Mouse (Mus musculus): Measurements from ENCODE around the gene Gtf3c2.
A peak's percentile ranks its signal among the peaks of the same experiment; 100 is the strongest.

Gene Gtf3c2

GRCm38 (mm10) chr5:31198170-31198569 lies 18.2 kb upstream of the Gtf3c2 start:
- DNase-seq (ENCODE audit: low spot score in 2 of 2) = no peak

GRCm38 (mm10) chr5:31197072-31197471 lies 17.1 kb upstream of the Gtf3c2 start:
- no peak for DNase-seq (ENCODE audit: low spot score in 2 of 2)

GRCm38 (mm10) chr5:31196207-31196606 lies 16.3 kb upstream of the Gtf3c2 start:
- no peak for DNase-seq (ENCODE audit: low spot score in 2 of 2)

- no peak for DNase-seq (ENCODE audit: low spot score in 2 of 2)
These were observed 15.7 kb upstream of the Gtf3c2 start for GRCm38 (mm10) chr5:31195671-31196070.

- no peak for DNase-seq (ENCODE audit: low spot score in 2 of 2)
These were observed 14.8 kb upstream of the Gtf3c2 start for GRCm38 (mm10) chr5:31194486-31195485.

- no peak for DNase-seq (ENCODE audit: low spot score in 2 of 2)
These were observed 13.8 kb upstream of the Gtf3c2 start for GRCm38 (mm10) chr5:31193631-31194281.

GRCm38 (mm10) chr5:31192939-31193630 lies 13.1 kb upstream of the Gtf3c2 start, which contains the start of the genes Snx17 and Eif2b4:
Gene Snx17 (plus strand): TSS chr5:31193227.
Gene Eif2b4 (minus strand): TSS chr5:31193430.
- DNase-seq (ENCODE audit: low spot score in 2 of 2) = peak; percentile 98 to 99

GRCm38 (mm10) chr5:31192045-31192938 lies 12.3 kb upstream of the Gtf3c2 start:
- no peak for DNase-seq (ENCODE audit: low spot score in 2 of 2)

GRCm38 (mm10) chr5:31190201-31190600 lies 10.3 kb upstream of the Gtf3c2 start:
- DNase-seq (ENCODE audit: low spot score in 2 of 2) = no peak

GRCm38 (mm10) chr5:31188223-31188840 lies 8.4 kb upstream of the Gtf3c2 start:
- DNase-seq (ENCODE audit: low spot score in 2 of 2) = no peak

GRCm38 (mm10) chr5:31183678-31184077 lies 3.7 kb upstream of the Gtf3c2 start:
- no peak for DNase-seq (ENCODE audit: low spot score in 2 of 2)

GRCm38 (mm10) chr5:31181183-31181770 lies 1.3 kb upstream of the Gtf3c2 start:
- no peak for DNase-seq (ENCODE audit: low spot score in 2 of 2)

- DNase-seq (ENCODE audit: low spot score in 2 of 2) = no peak
These were observed 611 bp downstream of the Gtf3c2 start for GRCm38 (mm10) chr5:31179301-31179765.

GRCm38 (mm10) chr5:31168630-31169029 lies 11.3 kb downstream of the Gtf3c2 start:
- DNase-seq (ENCODE audit: low spot score in 2 of 2) = no peak

GRCm38 (mm10) chr5:31164878-31165277 lies 15.1 kb downstream of the Gtf3c2 start:
- DNase-seq (ENCODE audit: low spot score in 2 of 2) = no peak

- no peak for DNase-seq (ENCODE audit: low spot score in 2 of 2)
These were observed 17.5 kb downstream of the Gtf3c2 start for GRCm38 (mm10) chr5:31162462-31162861.

- peak; percentile 73 to 79 for DNase-seq (ENCODE audit: low spot score in 2 of 2)
These were observed 25.8 kb downstream of the Gtf3c2 start, which contains the start of gene Mpv17 for GRCm38 (mm10) chr5:31154152-31154553. Gene Mpv17 (minus strand): TSS chr5:31154251.

GRCm38 (mm10) chr5:31153516-31154151 lies 26.3 kb downstream of the Gtf3c2 start:
- DNase-seq (ENCODE audit: low spot score in 2 of 2) = no peak

GRCm38 (mm10) chr5:31151746-31152145 lies 28.2 kb downstream of the Gtf3c2 start:
- no peak for DNase-seq (ENCODE audit: low spot score in 2 of 2)

All from urinary bladder, postnatal 4 days (tissue).